Mouse (Mus musculus) CH12.LX (cell line): ENCODE measurements around the gene Plcb3.

Experiments used
- BHLHE40 ChIP-seq: IDR thresholded peaks from 2 replicates; pipeline ENCODE4 v1.6.1; 2011; ENCODE audit warnings: mild to moderate bottlenecking, low read depth, low read length, improper control_type of control experiment
- ELF1 ChIP-seq: IDR thresholded peaks from 2 replicates; pipeline ENCODE4 v1.6.1; 2014; ENCODE audit warnings: low read depth, mild to moderate bottlenecking, inconsistent platforms, low read length, improper control_type of control experiment
- POLR2A ChIP-seq: IDR thresholded peaks from 2 replicates; pipeline ENCODE4 v1.6.1; 2011; ENCODE audit warnings: low read depth, mild to moderate bottlenecking, improper control_type of control experiment, low read length
- TCF12 ChIP-seq: IDR thresholded peaks from 2 replicates; pipeline ENCODE4 v1.6.1; 2014; ENCODE audit warnings: low read depth, mild to moderate bottlenecking, inconsistent platforms, low read length, improper control_type of control experiment
- ZMIZ1 ChIP-seq: IDR thresholded peaks from 2 replicates; pipeline ENCODE4 v1.6.1; 2012; ENCODE audit warnings: low read depth, mild to moderate bottlenecking, inconsistent platforms, low read length, improper control_type of control experiment
- ZNF384 ChIP-seq: IDR thresholded peaks from 2 replicates; pipeline ENCODE4 v1.6.1; 2012; ENCODE audit warnings: low read depth, low read length, improper control_type of control experiment, inconsistent platforms

- TF ChIP-seq ZMIZ1 (no peak), ELF1 (no peak), POLR2A (no peak), ZNF384 (no peak), BHLHE40 (no peak), TCF12 (no peak)
Measured at GRCm38 (mm10) chr19:6928080-6928479, 48.2 kb downstream of the Plcb3 start.
